Mouse (Mus musculus): ENCODE measurements around the gene Pde10a.

The Pde10a gene

DNA sequence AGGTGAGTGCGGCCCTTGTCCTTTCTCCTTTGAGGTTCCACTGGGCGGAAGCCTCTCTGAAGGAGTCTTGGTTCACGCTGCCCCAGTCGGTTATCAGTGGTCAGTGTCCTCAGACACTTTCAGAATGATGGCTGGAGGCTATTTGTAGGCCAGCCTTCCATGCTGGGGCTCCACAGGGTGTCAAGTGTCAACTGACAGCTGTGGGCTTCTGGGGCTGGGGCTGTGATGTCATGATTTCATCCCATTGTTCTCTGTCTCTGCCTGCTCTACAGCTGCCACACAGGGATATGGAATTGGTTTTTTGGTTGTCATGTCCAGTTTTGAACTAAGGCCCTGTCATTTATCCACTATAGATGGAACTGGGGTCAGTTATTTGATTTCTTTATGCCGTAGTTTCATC lies 426.4 kb downstream of the Pde10a start:
- DNase-seq (ENCODE audit: extremely low spot score, low read depth, low spot score), result no peak

DNA sequence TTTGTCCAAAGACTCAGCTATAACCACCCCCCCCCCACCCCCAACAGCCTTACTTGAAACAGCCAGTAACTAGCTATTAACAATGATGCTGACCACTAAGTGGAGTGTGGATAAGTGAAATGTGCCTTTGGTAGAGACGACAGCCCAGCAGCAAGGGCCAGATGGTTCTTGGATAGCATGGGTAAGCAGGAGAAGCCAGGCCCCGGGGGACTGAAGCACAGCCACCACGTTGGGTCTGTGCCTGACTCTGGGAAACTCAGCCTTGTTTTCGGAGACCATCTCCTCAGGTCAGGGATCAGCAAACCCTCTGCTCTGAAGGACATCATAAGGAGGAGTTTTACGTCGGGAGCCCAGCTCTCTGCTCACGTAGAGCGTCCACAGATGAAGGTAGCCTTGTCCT lies 427.8 kb downstream of the Pde10a start:
- DNase-seq (ENCODE audit: extremely low spot score, low read depth, low spot score), result no peak

DNA sequence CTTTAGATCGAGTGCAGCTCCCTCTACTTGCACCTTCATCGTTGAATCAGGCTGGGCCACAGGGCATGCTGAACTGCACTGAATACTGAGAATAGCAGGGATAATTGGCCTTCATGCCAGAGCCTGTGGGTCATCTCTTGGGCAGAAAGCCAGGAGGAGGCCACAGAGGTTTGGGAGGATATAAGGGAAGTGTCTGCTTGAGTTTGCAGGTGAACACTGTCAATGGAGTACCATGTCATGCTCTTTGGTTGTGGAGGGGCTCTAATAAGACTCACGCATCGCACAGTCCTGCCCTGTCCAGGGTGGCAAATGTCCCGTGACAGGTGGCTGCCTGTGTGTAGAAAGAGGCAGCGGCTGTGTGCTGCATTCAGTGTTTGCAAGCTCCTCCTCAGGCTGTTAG lies 433.0 kb downstream of the Pde10a start:
- no peak for DNase-seq (ENCODE audit: extremely low spot score, low read depth, low spot score)

DNA sequence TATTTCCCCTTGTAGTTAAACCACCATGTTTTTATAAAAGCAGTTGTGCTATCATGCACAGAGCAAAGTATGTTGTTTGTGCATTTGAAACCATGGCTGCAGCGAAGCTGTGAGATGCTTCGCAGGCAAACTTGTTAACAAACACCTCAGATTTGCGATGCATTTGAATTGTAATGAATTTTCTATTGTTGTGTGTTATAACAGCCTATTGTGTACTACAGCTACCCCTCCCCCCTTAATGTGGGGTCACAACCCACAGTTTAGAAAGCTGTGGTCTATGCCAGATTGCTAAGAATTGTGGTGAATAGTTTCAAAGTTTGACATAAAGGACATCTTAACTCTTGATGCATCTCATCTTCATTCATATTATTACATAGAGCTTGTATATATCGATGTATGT lies 435.2 kb downstream of the Pde10a start:
- DNase-seq (ENCODE audit: extremely low spot score, low read depth, low spot score), result no peak

DNA sequence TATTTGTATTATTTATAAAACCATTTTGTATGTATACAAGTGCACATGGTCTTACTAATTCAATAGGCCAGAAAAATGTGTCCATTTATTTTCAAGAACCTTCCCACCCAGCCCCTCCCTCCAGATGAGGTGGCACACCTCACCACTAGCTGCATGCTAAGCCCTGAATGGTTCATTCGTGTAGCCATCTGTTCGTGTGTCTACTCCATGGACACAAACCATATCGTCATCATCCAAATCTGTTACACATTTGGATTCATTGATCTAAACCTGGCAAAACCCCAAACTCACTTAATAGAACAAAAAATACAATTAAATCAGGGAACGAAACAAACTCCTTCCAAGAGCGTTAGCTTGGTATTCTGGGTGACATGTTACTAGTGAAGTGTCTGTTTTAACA lies 435.9 kb downstream of the Pde10a start:
- no peak for DNase-seq (ENCODE audit: extremely low spot score, low read depth, low spot score)

- DNase-seq (ENCODE audit: extremely low spot score, low read depth, low spot score), result no peak
Observed at GRCm38 (mm10) chr17:8961644-8962043, 436.5 kb downstream of the Pde10a start.

- no peak for DNase-seq (ENCODE audit: extremely low spot score, low read depth, low spot score)
Observed at GRCm38 (mm10) chr17:8965177-8965576, 440.0 kb downstream of the Pde10a start.

- no peak for DNase-seq (ENCODE audit: extremely low spot score, low read depth, low spot score)
Observed at GRCm38 (mm10) chr17:8972152-8972854, 447.1 kb downstream of the Pde10a start.

- no peak for DNase-seq (ENCODE audit: extremely low spot score, low read depth, low spot score)
Observed at GRCm38 (mm10) chr17:8973331-8973730, 448.2 kb downstream of the Pde10a start.

DNA sequence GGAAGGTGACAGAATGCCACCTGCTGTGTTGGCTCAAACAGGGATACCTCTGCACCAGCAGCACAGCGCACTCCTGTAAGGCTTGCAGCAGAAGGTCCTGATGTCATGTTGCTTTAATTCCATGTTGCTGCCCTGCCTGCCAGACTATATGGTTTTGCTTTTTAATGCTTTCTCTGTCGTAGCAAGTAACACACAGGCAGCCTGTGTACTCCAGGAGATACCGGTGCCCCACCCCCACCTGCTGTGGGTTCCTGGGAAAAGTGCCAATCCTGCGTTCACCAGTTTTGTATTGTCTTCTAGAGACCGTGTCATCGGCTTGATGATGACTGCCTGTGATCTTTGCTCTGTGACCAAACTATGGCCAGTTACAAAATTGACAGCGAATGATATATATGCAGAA lies 449.3 kb downstream of the Pde10a start:
- DNase-seq (ENCODE audit: extremely low spot score, low read depth, low spot score), result no peak

DNA sequence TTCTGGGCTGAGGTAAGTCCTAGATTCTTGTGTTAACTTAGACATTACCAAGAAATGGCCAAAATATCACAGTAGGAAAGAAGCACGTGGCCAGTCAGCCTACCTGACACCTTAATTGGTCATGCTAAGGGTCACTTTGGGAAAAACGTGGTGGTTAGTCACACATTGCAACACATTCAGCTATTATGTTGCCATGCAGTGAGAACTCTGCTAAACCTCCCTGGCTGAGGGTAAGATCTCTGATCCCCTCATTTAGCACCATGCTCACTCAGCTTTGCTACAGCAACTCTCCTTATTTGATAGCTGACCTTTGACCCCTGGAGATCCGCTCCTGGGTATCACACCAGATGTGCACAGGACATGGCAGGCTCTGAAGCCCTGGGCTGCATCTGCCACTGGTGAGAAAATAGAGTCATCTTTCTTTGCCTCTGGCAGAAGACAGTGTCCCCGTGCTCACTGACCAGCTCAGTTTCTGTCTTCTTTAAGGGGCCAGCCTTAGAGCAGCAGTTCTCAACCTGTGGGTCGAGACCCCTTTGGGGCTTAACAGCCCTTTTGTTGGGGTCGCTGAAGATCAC lies 449.7 kb downstream of the Pde10a start:
- no peak for DNase-seq (ENCODE audit: extremely low spot score, low read depth, low spot score)

GRCm38 (mm10) chr17:8976745-8977144 lies 451.6 kb downstream of the Pde10a start:
- DNase-seq (ENCODE audit: extremely low spot score, low read depth, low spot score), result no peak

DNA sequence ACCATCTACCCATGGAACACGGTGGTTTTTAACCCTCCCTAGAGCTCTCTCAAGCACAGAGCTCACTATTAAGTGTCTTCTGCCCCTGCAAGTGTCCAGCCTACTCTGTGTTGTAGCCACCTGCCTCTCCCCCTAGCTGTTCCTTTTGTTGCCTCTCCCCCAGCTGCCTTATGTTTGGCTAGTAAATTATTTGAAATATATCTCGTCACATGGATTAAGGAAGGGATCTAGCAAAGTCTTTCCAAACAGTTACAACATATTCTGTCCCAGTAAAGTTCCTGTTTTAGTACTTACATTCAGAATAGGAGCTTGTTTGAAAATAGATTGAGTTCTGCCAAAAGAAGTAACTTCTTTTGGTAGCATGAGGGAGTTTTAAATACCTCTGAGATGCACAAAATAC lies 452.1 kb downstream of the Pde10a start:
- DNase-seq (ENCODE audit: extremely low spot score, low read depth, low spot score), result no peak

GRCm38 (mm10) chr17:8983576-8983975 lies 458.4 kb downstream of the Pde10a start:
- no peak for DNase-seq (ENCODE audit: extremely low spot score, low read depth, low spot score)

DNA sequence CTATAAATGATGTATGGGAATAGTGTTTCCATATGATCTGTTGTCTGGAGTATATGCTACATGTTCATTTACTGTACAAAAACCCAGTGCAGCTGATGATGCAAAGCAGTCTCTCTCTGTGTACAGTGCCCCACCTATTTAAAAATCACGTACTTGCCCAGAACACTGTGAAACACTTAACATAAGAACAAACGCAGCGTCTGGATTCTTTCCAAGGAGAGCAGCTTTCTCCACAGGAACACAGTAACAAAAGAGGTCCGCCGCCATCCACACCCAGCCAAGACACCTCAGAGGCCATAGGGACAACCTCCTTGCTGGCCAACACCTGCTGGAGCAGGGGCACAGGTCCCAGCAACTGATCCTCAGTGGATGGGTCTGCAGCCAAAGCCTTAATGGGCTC lies 460.5 kb downstream of the Pde10a start:
- DNase-seq (ENCODE audit: extremely low spot score, low read depth, low spot score), result no peak

DNA sequence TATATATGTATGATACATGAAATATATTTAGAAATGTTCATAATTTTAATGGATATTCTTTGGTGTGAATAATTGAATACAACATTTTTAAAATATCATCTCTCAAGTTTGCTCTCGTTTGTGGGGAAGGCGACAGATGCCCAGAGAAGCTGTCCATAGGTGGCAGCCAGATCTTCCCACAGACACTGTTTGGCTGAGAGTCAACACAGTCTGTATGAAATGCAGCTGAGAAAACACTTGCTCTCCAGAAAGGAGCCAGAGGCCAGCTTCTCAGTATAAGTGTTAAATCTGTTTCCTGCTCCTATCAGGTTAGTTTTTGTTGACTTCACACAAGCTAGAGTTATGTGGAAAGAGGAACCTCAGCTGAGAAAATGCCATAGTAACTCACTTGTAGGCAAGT lies 461.4 kb downstream of the Pde10a start:
- no peak for DNase-seq (ENCODE audit: extremely low spot score, low read depth, low spot score)

GRCm38 (mm10) chr17:8987369-8987768 lies 462.2 kb downstream of the Pde10a start:
- DNase-seq (ENCODE audit: extremely low spot score, low read depth, low spot score), result no peak

DNA sequence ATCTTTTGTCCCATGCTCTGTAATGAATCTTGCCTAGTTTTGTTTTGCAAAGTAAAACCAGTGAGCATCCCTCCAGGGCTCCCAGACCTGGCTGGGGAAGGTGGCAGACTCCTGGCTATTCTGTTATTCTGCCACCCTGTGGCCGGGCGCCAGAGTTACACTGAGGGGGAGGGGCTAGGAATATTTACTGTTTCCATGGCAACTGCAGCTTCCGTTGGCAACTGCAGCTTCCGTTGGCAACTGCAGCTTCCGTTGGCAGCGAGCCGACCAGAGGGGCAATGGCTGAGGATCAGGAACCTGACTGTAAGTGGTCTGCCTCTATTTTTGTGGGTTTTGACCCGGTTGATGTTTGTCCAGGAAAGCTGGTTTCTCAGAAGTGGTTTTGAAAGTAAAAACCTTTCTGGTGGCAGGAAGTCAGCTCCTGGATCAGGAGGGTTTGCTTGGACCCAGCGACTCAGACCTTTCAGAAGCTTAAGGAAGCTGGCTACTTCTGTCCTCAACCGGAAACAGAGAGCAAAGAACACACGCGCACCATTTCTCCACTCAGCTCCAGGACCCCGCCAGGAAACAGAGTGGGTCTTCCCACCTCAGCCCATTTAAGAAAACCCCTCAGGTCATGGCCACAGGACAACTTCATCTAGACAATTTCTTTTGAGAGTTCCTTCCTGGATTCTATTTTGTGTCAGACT lies 463.1 kb downstream of the Pde10a start, which contains the start of gene 1700010I14Rik:
1700010I14Rik (plus strand) TSS at position 215 of the 689 bp plus-strand sequence.
- peak; percentile 66 for DNase-seq (ENCODE audit: extremely low spot score, low read depth, low spot score)

DNA sequence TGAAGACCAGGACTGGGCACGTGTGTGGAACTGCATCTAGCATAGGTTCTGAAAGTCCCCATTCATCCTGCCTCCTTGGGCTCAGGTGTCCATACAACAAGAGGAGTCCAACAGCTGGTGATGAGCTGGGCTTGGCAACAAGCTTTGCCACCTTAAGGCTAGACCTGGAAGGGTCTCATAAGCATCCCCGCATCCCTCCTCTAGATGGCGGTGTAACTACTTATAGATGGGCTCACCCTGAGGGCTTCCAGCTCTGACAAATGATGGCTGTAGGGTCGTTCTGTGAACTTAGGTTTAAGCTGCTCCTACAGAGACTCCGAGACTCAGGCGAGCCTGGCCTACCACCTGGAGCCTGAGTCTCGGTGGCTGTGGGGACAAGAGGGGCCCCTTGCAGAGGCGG lies 466.0 kb downstream of the Pde10a start:
- DNase-seq (ENCODE audit: extremely low spot score, low read depth, low spot score), result no peak

- no peak for DNase-seq (ENCODE audit: extremely low spot score, low read depth, low spot score)
Observed at GRCm38 (mm10) chr17:8995344-8995743, 470.2 kb downstream of the Pde10a start.

DNA sequence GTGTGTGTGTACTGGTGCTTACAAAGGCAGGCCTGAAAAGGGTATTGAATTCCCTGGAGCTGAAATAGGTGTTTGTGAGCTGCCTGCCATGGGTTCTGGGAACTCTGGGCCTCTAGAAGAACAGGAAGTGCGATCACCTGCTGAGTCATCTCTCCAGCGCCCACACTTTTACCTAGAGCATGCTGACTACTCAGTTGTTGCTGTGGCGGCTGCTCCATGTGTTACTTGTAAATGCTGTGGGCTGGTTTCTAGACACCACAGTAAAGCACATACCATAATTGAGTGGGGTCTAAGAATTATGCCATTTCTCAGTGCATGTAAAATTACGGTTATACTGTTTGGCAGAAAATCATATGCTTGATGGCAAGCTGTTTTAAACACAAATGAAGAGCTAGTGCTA lies 477.3 kb downstream of the Pde10a start:
- DNase-seq (ENCODE audit: extremely low spot score, low read depth, low spot score), result no peak

- no peak for DNase-seq (ENCODE audit: extremely low spot score, low read depth, low spot score)
Observed at GRCm38 (mm10) chr17:9004516-9004915, 479.3 kb downstream of the Pde10a start.
